Mouse (Mus musculus) 3T3-L1 (cell line): ENCODE data around the gene Pacrg.

Experiments
- DNase-seq: peaks from one replicate; pipeline ENCODE4 v3.0.0-alpha.2; 2015; ENCODE audit warnings: low read depth, low spot score

The Pacrg gene

DNA sequence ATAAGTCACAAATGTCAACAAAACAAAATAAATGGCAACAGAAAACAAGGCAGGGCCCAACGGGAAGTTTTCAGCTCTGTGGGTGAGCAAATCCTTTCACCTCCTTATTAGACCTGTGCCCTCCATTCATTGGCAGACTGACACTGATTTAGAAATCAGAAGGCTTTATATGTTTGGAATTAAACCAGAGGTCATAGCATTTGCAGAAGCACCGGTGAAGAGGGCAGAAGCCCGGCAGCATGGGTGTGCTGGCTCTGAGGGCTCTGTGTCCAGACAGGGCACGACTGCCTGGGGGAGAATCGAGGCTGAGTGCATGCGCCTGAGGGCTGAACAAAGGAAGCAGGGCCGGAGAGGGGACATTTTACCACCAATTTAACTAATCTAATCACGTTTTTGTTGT, 344.5 kb downstream of the Pacrg start:
- DNase-seq, result no peak

GRCm38 (mm10) chr17:10493124-10493523, 347.0 kb downstream of the Pacrg start:
- DNase-seq, result peak; percentile 15

GRCm38 (mm10) chr17:10490374-10491169, 349.5 kb downstream of the Pacrg start:
- no peak for DNase-seq

GRCm38 (mm10) chr17:10488873-10489272, 351.2 kb downstream of the Pacrg start:
- no peak for DNase-seq

GRCm38 (mm10) chr17:10483945-10484546, 356.1 kb downstream of the Pacrg start:
- no peak for DNase-seq

- DNase-seq, result no peak
These were observed 359.0 kb downstream of the Pacrg start for GRCm38 (mm10) chr17:10481081-10481480.

DNA sequence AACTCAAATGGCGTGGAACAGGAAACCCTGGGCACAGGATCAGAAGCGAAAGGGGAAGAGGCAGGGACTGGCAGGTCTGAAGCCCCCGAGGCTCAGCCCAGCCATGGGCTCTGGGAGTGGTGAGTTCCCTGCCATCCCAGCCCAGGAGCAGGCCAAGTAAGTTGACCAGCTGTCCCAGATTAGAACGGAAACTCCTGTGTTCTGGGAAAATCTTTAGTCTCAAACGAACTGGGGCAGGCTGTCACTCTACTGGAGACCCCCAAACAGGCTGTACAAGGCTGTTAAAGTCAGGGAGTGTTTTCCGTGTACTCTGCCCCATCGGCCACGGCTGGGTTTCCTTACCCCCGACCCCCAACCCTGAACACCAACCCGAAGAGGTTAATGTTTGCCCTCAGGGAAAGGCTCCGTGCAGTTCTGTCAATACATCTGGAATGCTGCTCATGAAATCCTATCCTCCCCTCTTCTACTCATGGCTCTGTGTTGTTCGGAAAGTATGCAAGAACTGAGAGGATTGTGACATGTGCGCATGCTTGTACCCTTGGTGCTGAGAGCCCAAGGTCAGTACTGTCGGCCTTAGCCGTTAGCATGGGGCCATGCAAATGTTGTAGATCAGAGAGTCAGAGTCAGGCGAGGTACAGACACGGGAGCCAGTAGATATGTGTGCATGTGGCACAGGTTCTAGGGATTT, 360.9 kb downstream of the Pacrg start:
- no peak for DNase-seq

DNA sequence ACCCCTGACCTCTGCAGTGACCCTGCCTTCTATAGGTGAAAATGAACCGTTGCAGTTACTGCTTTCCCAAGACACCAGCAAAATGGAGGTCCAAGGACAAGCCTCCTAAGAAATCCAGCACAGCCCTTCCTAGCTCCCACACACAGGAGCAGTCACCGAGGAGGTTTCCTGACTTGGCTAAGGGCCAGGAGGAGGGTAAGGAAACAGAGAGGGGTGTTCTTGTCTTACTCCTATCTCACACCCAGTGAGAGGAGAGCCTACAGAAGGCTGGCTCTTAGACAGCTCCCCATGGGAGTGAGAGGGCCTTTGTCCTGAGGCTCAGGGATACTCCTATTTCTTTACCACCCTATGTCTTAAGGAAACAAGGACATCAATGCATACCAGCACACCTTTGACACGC, 361.7 kb downstream of the Pacrg start:
- no peak for DNase-seq

DNA sequence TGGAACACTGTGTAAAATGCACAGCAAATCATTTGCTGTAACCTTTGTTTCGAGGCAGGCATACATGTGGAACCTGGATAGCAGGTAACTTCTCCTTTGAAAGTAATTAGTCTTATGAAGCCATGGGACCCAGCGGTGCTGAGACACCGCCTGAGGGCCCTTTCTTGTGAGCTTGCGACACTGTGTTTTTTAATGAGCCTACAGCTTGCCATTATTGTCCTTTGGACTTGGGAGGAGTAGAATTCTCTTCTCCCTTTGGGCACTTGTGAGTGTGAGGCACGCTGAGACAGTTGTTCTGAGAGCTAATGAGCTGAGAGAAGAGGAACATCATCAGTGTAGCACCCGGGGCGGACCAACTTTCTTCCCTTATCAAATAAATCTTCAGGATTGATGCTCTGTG, 363.3 kb downstream of the Pacrg start:
- no peak for DNase-seq

- no peak for DNase-seq
These were observed 365.1 kb downstream of the Pacrg start for GRCm38 (mm10) chr17:10474972-10475371.

GRCm38 (mm10) chr17:10473826-10474384, 366.2 kb downstream of the Pacrg start:
- DNase-seq, result no peak

- no peak for DNase-seq
These were observed 366.9 kb downstream of the Pacrg start for GRCm38 (mm10) chr17:10473175-10473574.

GRCm38 (mm10) chr17:10469874-10470568, 370.1 kb downstream of the Pacrg start:
- no peak for DNase-seq

- DNase-seq, result peak; percentile 35
These were observed 373.0 kb downstream of the Pacrg start for GRCm38 (mm10) chr17:10467102-10467501.

GRCm38 (mm10) chr17:10465467-10465866, 374.6 kb downstream of the Pacrg start:
- no peak for DNase-seq

DNA sequence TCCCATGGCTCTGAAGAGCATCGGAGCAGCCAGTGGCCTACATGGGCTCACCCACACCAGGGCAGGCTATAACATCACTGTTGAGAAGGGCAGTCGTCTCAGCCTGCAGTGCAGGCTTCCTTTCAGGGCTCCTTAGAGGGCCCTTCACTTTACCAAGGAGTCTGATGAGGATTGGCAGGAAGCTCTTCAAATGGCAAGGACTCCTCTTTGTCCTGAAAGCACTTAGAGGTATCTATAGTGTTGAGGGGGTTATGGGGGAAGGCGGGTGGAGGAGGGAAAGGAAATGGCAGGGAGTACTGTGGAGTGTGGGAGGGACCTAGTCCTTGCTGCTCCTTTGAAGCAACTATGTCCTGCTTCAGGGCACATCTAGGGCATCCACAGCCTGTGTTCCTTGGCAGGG, 375.4 kb downstream of the Pacrg start:
- DNase-seq, result no peak

DNA sequence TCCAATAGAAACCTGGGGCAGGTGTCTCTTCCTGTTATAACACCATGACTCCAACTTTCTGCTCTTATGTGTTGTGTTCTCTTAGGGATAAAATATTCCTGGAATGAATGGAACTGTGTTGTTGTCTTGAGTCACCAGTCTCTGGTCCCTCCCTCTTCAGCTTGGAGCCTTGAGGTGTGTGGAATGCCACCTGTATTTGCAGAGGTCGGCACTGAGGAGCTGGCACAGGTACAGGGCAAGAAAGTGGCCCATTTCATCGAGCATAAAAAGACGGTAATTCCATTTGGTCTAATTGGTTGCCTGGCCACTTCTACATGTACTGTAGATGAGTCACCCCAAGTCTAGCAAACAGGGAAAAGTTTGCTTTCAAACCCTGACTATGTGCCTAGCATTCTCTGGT, 376.5 kb downstream of the Pacrg start:
- no peak for DNase-seq

DNA sequence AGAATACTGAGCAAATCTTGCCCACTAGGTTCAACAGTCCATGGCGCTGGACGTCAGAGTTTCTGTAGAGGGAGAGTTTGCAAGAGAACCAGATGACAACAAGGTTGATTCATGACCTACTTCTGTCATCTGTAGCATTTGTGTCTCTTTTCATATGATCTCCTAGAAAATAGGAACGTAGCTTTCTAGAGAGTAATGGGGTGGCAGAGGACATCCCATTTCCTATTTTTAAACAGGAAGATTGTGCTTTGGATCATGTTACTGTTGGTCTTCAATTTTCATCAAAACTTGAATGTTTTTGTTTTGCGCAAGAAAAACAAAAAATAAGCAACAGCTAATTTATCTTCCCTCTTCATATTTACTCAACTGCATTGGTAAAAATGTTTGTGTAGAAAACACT, 379.2 kb downstream of the Pacrg start:
- no peak for DNase-seq

GRCm38 (mm10) chr17:10458743-10459142, 381.4 kb downstream of the Pacrg start:
- no peak for DNase-seq

DNA sequence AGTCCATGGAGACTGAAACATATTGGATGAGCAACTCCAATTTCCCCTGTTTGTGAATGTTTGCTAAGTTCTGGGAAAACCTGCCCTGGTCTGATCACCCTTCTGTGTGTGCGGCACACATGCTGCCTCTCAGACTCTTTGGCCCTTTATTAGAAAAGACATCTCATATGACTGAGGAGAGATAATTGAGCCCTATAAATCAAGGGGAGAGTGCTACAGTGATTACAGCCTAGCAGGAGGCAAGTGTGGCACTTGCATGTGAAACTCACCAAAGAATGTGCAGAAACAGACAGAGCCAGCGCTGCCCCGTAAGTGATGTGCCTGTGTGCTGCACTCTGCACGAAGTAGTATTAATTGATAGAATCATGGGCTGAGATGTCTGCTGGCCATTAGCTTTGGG, 383.7 kb downstream of the Pacrg start:
- DNase-seq, result no peak

DNA sequence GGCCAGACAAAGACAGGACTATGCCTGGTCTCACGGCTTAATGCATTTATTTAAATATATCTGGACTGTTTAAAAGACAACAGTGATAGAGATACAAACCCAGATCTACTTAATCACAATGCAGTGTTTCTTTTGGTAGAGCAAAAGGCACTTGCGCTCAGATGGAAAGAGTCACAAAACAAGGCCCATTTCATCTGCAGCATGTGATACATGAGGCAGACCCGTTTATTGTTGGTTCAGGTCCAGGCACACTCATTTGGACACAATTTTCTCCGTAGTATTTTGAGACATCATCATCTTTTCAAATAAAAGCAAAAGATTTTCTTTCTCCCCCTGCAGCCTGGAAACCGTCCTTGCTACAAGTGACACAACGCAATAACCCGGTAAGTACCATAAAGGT, 384.1 kb downstream of the Pacrg start:
- no peak for DNase-seq

GRCm38 (mm10) chr17:10454406-10454805, 385.7 kb downstream of the Pacrg start:
- DNase-seq, result no peak
